Mouse (Mus musculus): Measurements from ENCODE around the gene Mzf1. TPM values are rescaled to one million over a fixed set of nuclear protein-coding genes. Genes with fewer than 3 reads are reported as not detected.

Mzf1 gene
- polyA plus RNA-seq, 1 experiment from 2014 or later = 4.0 TPM

Other genes with a start within 250 kb of the Mzf1 start
- gene Zfp329, start 235.9 kb downstream of the Mzf1 start, polyA plus RNA-seq (2014; fragmentation: Nextera tagmentation; extraction: Ambion mirVana) = 27.5 and 28.9 TPM in 2 replicates
- gene Zfp110, start 220.0 kb downstream of the Mzf1 start, polyA plus RNA-seq (2014; fragmentation: Nextera tagmentation; extraction: Ambion mirVana) = 32.3 and 32.9 TPM in 2 replicates
- gene Zfp128, start 173.6 kb downstream of the Mzf1 start, polyA plus RNA-seq (2014; fragmentation: Nextera tagmentation; extraction: Ambion mirVana) = 5.3 and 6.2 TPM in 2 replicates
- gene Zscan22, start 156.9 kb downstream of the Mzf1 start, polyA plus RNA-seq (2014; fragmentation: Nextera tagmentation; extraction: Ambion mirVana) = 20.2 and 23.4 TPM in 2 replicates
- gene Rps5, start 132.5 kb downstream of the Mzf1 start, polyA plus RNA-seq (2014; fragmentation: Nextera tagmentation; extraction: Ambion mirVana) = 800 and 844 TPM in 2 replicates
- gene Rnf225, start 127.3 kb downstream of the Mzf1 start, polyA plus RNA-seq (2014; fragmentation: Nextera tagmentation; extraction: Ambion mirVana) = 1.3 and 1.6 TPM in 2 replicates
- 10.8 and 11.2 TPM in 2 replicates for gene Zfp324, start 88.9 kb downstream of the Mzf1 start, polyA plus RNA-seq (2014; fragmentation: Nextera tagmentation; extraction: Ambion mirVana)
- gene Zfp446, start 76.9 kb downstream of the Mzf1 start, polyA plus RNA-seq (2014; fragmentation: Nextera tagmentation; extraction: Ambion mirVana) = 12.8 and 14.6 TPM in 2 replicates
- gene Slc27a5, start 56.6 kb downstream of the Mzf1 start, polyA plus RNA-seq (2014; fragmentation: Nextera tagmentation; extraction: Ambion mirVana) = 0.13 TPM in 1 of 2 replicates, not detected in the other
- gene Trim28, start 55.6 kb downstream of the Mzf1 start, polyA plus RNA-seq (2014; fragmentation: Nextera tagmentation; extraction: Ambion mirVana) = 507 and 586 TPM in 2 replicates
- gene Zbtb45, start 44.7 kb downstream of the Mzf1 start, polyA plus RNA-seq (2014; fragmentation: Nextera tagmentation; extraction: Ambion mirVana) = 31.9 and 37.3 TPM in 2 replicates
- gene Chmp2a, start 20.0 kb downstream of the Mzf1 start, polyA plus RNA-seq (2014; fragmentation: Nextera tagmentation; extraction: Ambion mirVana) = 114 and 127 TPM in 2 replicates
- 165 and 183 TPM in 2 replicates for gene Ube2m, start 16.5 kb downstream of the Mzf1 start, polyA plus RNA-seq (2014; fragmentation: Nextera tagmentation; extraction: Ambion mirVana)
- gene Vmn1r85, start 40.4 kb upstream of the Mzf1 start, polyA plus RNA-seq (2014; fragmentation: Nextera tagmentation; extraction: Ambion mirVana) = not detected in 2 replicates
- gene Vmn1r86, start 65.2 kb upstream of the Mzf1 start, polyA plus RNA-seq (2014; fragmentation: Nextera tagmentation; extraction: Ambion mirVana) = not detected in 2 replicates
- not detected in 2 replicates for gene Vmn1r87, start 85.4 kb upstream of the Mzf1 start, polyA plus RNA-seq (2014; fragmentation: Nextera tagmentation; extraction: Ambion mirVana)
- gene Vmn1r88, start 104.8 kb upstream of the Mzf1 start, polyA plus RNA-seq (2014; fragmentation: Nextera tagmentation; extraction: Ambion mirVana) = 0.03 TPM in 1 of 2 replicates, not detected in the other
- gene Vmn1r89, start 158.3 kb upstream of the Mzf1 start, polyA plus RNA-seq (2014; fragmentation: Nextera tagmentation; extraction: Ambion mirVana) = not detected in 2 replicates
- gene Lig1, start 222.5 kb upstream of the Mzf1 start, polyA plus RNA-seq (2014; fragmentation: Nextera tagmentation; extraction: Ambion mirVana) = 159 and 172 TPM in 2 replicates
- 7.4 and 11.5 TPM in 2 replicates for gene Zswim9, start 224.0 kb upstream of the Mzf1 start, polyA plus RNA-seq (2014; fragmentation: Nextera tagmentation; extraction: Ambion mirVana)

All from forebrain, embryonic 11.5 days (tissue).